Mouse (Mus musculus): ENCODE measurements at regions not wholly inside any gene's neighbourhood (a gene's known extent, or its start where the extent isn't known, plus 50 kb on each side); places are given as distances from the start of the nearest gene placed in this dataset.

DNA sequence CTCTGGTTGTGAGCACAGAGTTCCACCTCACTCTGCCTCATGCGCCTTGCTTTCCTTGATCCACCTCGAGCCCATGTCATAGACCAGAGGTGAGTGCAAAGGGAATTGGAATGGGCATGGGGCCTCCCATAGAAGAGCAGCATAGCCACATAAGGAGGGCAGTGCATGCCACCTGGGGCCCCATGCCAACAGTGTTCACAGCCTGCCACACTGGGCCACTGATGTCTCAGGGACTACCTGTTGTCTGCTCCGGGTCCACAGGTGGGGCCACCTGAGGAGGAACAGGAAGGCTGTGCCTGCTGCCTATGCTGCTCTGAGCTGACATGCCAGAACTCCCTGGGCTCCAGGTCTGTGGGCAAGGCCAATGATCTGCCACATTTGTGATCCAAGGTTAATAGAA lies 445.8 kb downstream of the Gpm6a start:
- TF ChIP-seq GATA1 (IDR thresholded peaks at IDR 0.05; ENCODE audit: borderline replicate concordance, low read length) (no peak), FLI1 (IDR thresholded peaks at IDR 0.05; ENCODE audit: low read length) (no peak)

Measured in megakaryocyte, embryonic 14.5 days (primary cell).